Mouse (Mus musculus): Measurements from ENCODE around the gene Fbf1.

- no peak for TF ChIP-seq POLR2A (IDR thresholded peaks at IDR 0.05; ENCODE audit: insufficient read depth, low read depth, low read length)
- no peak for TF ChIP-seq CTCF (IDR thresholded peaks at IDR 0.05; ENCODE audit: insufficient read depth, low read depth, low read length)
These were observed 67.1 kb downstream of the Fbf1 start for GRCm38 (mm10) chr11:116100839-116101238.
